Mouse (Mus musculus) liver, postnatal 0 days (tissue): ENCODE results near the gene Golim4. TPM values are rescaled to one million over a fixed set of nuclear protein-coding genes. Genes with fewer than 3 reads are reported as not detected.

Experiments
- ATAC-seq: fragments of 200-750 bp; cut with Nextera tagmentation; 2 replicates; pipeline ENCODE4 v1.8.0; 2017; ENCODE audit warnings: mild to moderate bottlenecking, moderate library complexity
- DNase-seq: peaks from one replicate; pipeline ENCODE4 v3.0.0-alpha.2; 2016
- H3K27ac ChIP-seq: fragments of 300-500 bp; sonication (generic); 2 replicates; pipeline ENCODE4 v1.5.1; 2014; ENCODE audit warnings: antibody characterized with exemption, moderate library complexity, mild to moderate bottlenecking, low read depth
- H3K27me3 ChIP-seq: fragments of 300-500 bp; sonication (generic); 2 replicates; pipeline ENCODE4 v1.6.1; 2014; ENCODE audit warnings: low read length, control low read depth, mixed read lengths; ENCODE audit not compliant: insufficient read depth
- H3K36me3 ChIP-seq: fragments of 300-500 bp; sonication (generic); replicated peaks from 2 replicates; pipeline ENCODE4 v1.6.1; 2014; ENCODE audit warnings: mild to moderate bottlenecking, control low read depth, low read length, moderate library complexity, mixed read lengths; ENCODE audit not compliant: insufficient read depth
- H3K4me1 ChIP-seq: fragments of 300-500 bp; sonication (generic); 2 replicates; pipeline ENCODE4 v1.6.1; 2014; ENCODE audit warnings: antibody characterized with exemption, mild to moderate bottlenecking, control low read depth; ENCODE audit not compliant: insufficient read depth
- H3K4me2 ChIP-seq: fragments of 300-500 bp; sonication (generic); 2 replicates; pipeline ENCODE4 v1.6.1; 2014; ENCODE audit warnings: low read depth, mild to moderate bottlenecking, low read length, moderate library complexity, mixed read lengths
- H3K4me3 ChIP-seq: fragments of 300-500 bp; sonication (generic); 2 replicates; pipeline ENCODE4 v1.5.1; 2014; ENCODE audit warnings: low read depth, low read length
- H3K9ac ChIP-seq: fragments of 300-500 bp; sonication (generic); replicated peaks from 2 replicates; pipeline ENCODE4 v1.6.1; 2014; ENCODE audit warnings: mild to moderate bottlenecking, moderate library complexity
- H3K9me3 ChIP-seq: fragments of 300-500 bp; sonication (generic); 2 replicates; pipeline ENCODE4 v1.6.1; 2016; ENCODE audit warnings: mild to moderate bottlenecking, control low read depth, low read length, mixed read lengths
- CTCF ChIP-seq: sonication (generic); IDR thresholded peaks from 2 replicates; pipeline ENCODE4 v1.5.1; 2016; ENCODE audit warnings: antibody characterized with exemption, low read depth
- EP300 ChIP-seq: IDR thresholded peaks from 2 replicates; pipeline ENCODE4 v1.6.1; 2016; ENCODE audit warnings: antibody characterized with exemption, low read depth, mild to moderate bottlenecking
- WGBS: fragments of 180-500 bp; shearing (Covaris S2); extraction: QIAGEN DNeasy Blood & Tissue Kit; methylation state at CpG from one replicate; pipeline ENCODE4 v1.1.7; 2014; ENCODE audit not compliant: insufficient replicate concordance; 5-methylcytosine and 5-hydroxymethylcytosine counted together
- polyA plus RNA-seq: library from polyadenylated mRNA; unstranded; fragments of >200 nt; fragmentation: Nextera tagmentation; extraction: Ambion mirVana; gene quantifications from 2 replicates; pipeline ENCODE4 v1.2.1, GENCODE M21; 2015

The Golim4 gene
- polyA plus RNA-seq, 1 experiment from 2014 or later: 29.1 TPM

GRCm38 (mm10) chr3:75834827-75835226, 121.9 kb downstream of the Golim4 start:
- H3K4me3 ChIP-seq: no peak overlapping the region
- 76% methylated on average over 2 of the region's 2 CpGs for WGBS
- no peak overlapping the region for H3K9ac ChIP-seq

More at GRCm38 (mm10) chr3:75834827-75835226, 121.9 kb downstream of the Golim4 start:
- no peaks in the 10 kb centered on the region for H3K9me3 ChIP-seq
- DNase-seq (no peak), ATAC-seq (no peak)
- H3K27me3 ChIP-seq: no peaks in the 10 kb centered on the region
- no peak overlapping the region for H3K4me2 ChIP-seq
- no peaks in the 10 kb centered on the region for H3K4me1 ChIP-seq
- no peaks in the 10 kb centered on the region for H3K36me3 ChIP-seq
- no peak for TF ChIP-seq EP300
- TF ChIP-seq CTCF: no peak
- H3K27ac ChIP-seq: no peak overlapping the region

Other genes with a start within 250 kb of the Golim4 start
- gene Gm29133, start 208.8 kb downstream of the Golim4 start, polyA plus RNA-seq: not detected in 2 replicates
- not detected in 2 replicates for gene Fstl5, start 117.3 kb upstream of the Golim4 start, polyA plus RNA-seq